ENCODE assay signal across 10 mouse cellular contexts in the genomic region with DNA sequence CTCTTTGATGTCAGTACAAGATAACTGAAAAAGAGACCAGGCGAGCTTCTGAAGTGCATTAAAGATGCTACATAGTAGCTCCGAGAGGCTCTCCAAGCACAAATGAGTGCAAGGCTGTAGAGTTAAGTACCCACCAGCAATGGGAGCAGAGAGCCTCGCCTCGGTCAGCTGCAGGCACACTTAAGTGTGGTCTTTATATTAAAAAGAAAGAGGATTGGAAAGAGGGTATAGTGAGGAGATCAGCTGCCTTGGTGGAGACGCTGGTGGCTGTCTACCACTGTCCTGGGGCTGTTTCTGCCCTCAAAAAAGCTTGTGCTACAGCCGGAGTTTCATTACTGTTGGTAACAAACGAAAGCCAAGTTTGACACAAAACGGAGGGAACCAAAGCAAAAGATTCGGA.
DNase-seq lines count a peak whose midpoint lies in the region; ATAC-seq and TF ChIP-seq lines count a peak whose summit lies in the region.
"Had no signal": no experiment of that assay in that cellular context is flagged by ENCODE, and none has a peak within 500 bp of the region (broad histone marks: within the 10 kb centered on the region; RNA-seq: fewer than 3 reads in every experiment).

No protein-coding gene starts in this region.

- H3K36me3 ChIP-seq in hindbrain, embryonic 13.5 days: no peaks in the 10 kb centered on the region
- no peaks in the 10 kb centered on the region for H3K36me3 ChIP-seq in hindbrain, embryonic 10.5 days
- no peaks in the 10 kb centered on the region for H3K36me3 ChIP-seq in midbrain, embryonic 16.5 days (ENCODE audit: control insufficient read depth, insufficient read depth, low read length)
- no peaks in the 10 kb centered on the region for H3K36me3 ChIP-seq in midbrain, embryonic 11.5 days (ENCODE audit: control insufficient read depth, insufficient read depth, low read length)
- H3K36me3 ChIP-seq in small intestine, adult 2 months (ENCODE audit: control insufficient read depth, insufficient read depth, low read length): no peaks in the 10 kb centered on the region
- H3K36me3 ChIP-seq: heart, embryonic 15.5 days had no signal

- 66% methylated on average over 9 of the region's 9 CpGs for WGBS in hindbrain, embryonic 13.5 days
- 77% methylated on average over 9 of the region's 9 CpGs for WGBS in hindbrain, embryonic 10.5 days
- WGBS in midbrain, embryonic 16.5 days: 50% methylated on average over 9 of the region's 9 CpGs
- 59% methylated on average over 9 of the region's 9 CpGs for WGBS in midbrain, embryonic 11.5 days
- WGBS in small intestine, adult 2 months: 44% methylated on average over 9 of the region's 9 CpGs

- ATAC-seq in hindbrain, embryonic 13.5 days (ENCODE audit: low FRiP score): no peak
- ATAC-seq in midbrain, embryonic 16.5 days: no peak
- no peak for ATAC-seq in midbrain, embryonic 11.5 days (ENCODE audit: low FRiP score)
- no peak for ATAC-seq in inflammation-experienced regulatory T-cells, adult 6 months

- peak overlapping the region; percentile 80 for H3K27ac ChIP-seq in hindbrain, embryonic 13.5 days
- no peak overlapping the region for H3K27ac ChIP-seq in hindbrain, embryonic 10.5 days
- H3K27ac ChIP-seq in midbrain, embryonic 16.5 days (ENCODE audit: low read length): peak overlapping the region; percentile 51
- no peak overlapping the region for H3K27ac ChIP-seq in midbrain, embryonic 11.5 days (ENCODE audit: low read depth, low read length)
- peak overlapping the region; percentile 89 for H3K27ac ChIP-seq in cortical plate, adult 2 months (ENCODE audit: insufficient read depth, low read length)
- peak overlapping the region; percentile 88 for H3K27ac ChIP-seq in small intestine, adult 2 months (ENCODE audit: insufficient read depth, low read depth, low read length)
- H3K27ac ChIP-seq: heart, embryonic 15.5 days had no signal

- no peak for TF ChIP-seq CTCF in cortical plate, adult 2 months (IDR thresholded peaks at IDR 0.05; ENCODE audit: extremely low read depth, insufficient read depth, low read length)
- TF ChIP-seq CTCF in small intestine, adult 2 months (IDR thresholded peaks at IDR 0.05; ENCODE audit: extremely low read depth, insufficient read length, insufficient replicate concordance, low read depth, low read length): no peak

- H3K4me2 ChIP-seq in hindbrain, embryonic 13.5 days: peak overlapping the region; percentile 37
- H3K4me2 ChIP-seq in midbrain, embryonic 16.5 days (ENCODE audit: low read length): peak overlapping the region; percentile 37
- H3K4me2 ChIP-seq in midbrain, embryonic 11.5 days: no peak overlapping the region

- H3K4me3 ChIP-seq in hindbrain, embryonic 13.5 days: 0 out of 2 replicates have a peak overlapping the region, but pooled peaks have one; percentile 6
- no peak overlapping the region for H3K4me3 ChIP-seq in hindbrain, embryonic 10.5 days
- H3K4me3 ChIP-seq in midbrain, embryonic 16.5 days (ENCODE audit: low read depth, low read length): no peak overlapping the region
- H3K4me3 ChIP-seq in midbrain, embryonic 11.5 days (ENCODE audit: low read depth, low read length): no peak overlapping the region
- peak overlapping the region; percentile 50 for H3K4me3 ChIP-seq in cortical plate, adult 2 months (ENCODE audit: insufficient read depth, low read length)
- H3K4me3 ChIP-seq in small intestine, adult 2 months (ENCODE audit: low read depth, low read length): peak overlapping the region; percentile 32
- H3K4me3 ChIP-seq: heart, embryonic 15.5 days had no signal

- DNase-seq in hindbrain, embryonic 10.5 days (ENCODE audit: low spot score): no peak
- DNase-seq in midbrain, embryonic 11.5 days (ENCODE audit: low spot score, missing footprints): no peak
- DNase-seq: embryo, embryonic 11 days; thymus, postnatal 25 days had no signal

- peaks cover 69% of the 10 kb centered on the region for H3K27me3 ChIP-seq in hindbrain, embryonic 13.5 days
- peaks cover 99% of the 10 kb centered on the region for H3K27me3 ChIP-seq in hindbrain, embryonic 10.5 days (ENCODE audit: insufficient read depth, poor library complexity, severe bottlenecking)
- peaks cover 30% of the 10 kb centered on the region for H3K27me3 ChIP-seq in midbrain, embryonic 16.5 days (ENCODE audit: control insufficient read depth, insufficient read depth, low read depth, low read length)
- peaks cover 91% of the 10 kb centered on the region for H3K27me3 ChIP-seq in midbrain, embryonic 11.5 days (ENCODE audit: control insufficient read depth, insufficient read depth, low read length)
- no peaks in the 10 kb centered on the region for H3K27me3 ChIP-seq in small intestine, adult 2 months (ENCODE audit: control insufficient read depth, insufficient read depth, low read length)

- H3K4me1 ChIP-seq in hindbrain, embryonic 13.5 days (replicated peaks): peaks cover 31% of the 10 kb centered on the region
- peaks cover 19% of the 10 kb centered on the region for H3K4me1 ChIP-seq in hindbrain, embryonic 10.5 days (replicated peaks)
- H3K4me1 ChIP-seq in midbrain, embryonic 16.5 days (ENCODE audit: control insufficient read depth, insufficient read depth, low read length): peaks cover 10% of the 10 kb centered on the region
- H3K4me1 ChIP-seq in midbrain, embryonic 11.5 days (ENCODE audit: control insufficient read depth, insufficient read depth, low read length): peaks cover 9% of the 10 kb centered on the region
- peaks cover 5% of the 10 kb centered on the region for H3K4me1 ChIP-seq in cortical plate, adult 2 months (ENCODE audit: control insufficient read depth, insufficient read depth, low read length)
- H3K4me1 ChIP-seq in small intestine, adult 2 months (ENCODE audit: control insufficient read depth, insufficient read depth, insufficient read length, low read length): peaks cover 4% of the 10 kb centered on the region; the same call in 1 of the 2 replicates

- H3K9me3 ChIP-seq in hindbrain, embryonic 13.5 days: no peaks in the 10 kb centered on the region
- no peaks in the 10 kb centered on the region for H3K9me3 ChIP-seq in hindbrain, embryonic 10.5 days
- no peaks in the 10 kb centered on the region for H3K9me3 ChIP-seq in midbrain, embryonic 16.5 days (replicated peaks; ENCODE audit: control insufficient read depth, low read length, poor library complexity, severe bottlenecking)
- no peaks in the 10 kb centered on the region for H3K9me3 ChIP-seq in midbrain, embryonic 11.5 days (ENCODE audit: control insufficient read depth, low read length)
- H3K9me3 ChIP-seq: heart, embryonic 15.5 days had no signal

- H3K9ac ChIP-seq in hindbrain, embryonic 13.5 days: 0 out of 2 replicates have a peak overlapping the region, but pooled peaks have one; percentile 14
- H3K9ac ChIP-seq in midbrain, embryonic 16.5 days (ENCODE audit: low read depth, low read length): peak overlapping the region; percentile 34; the same call in 1 of the 2 replicates
- no peak overlapping the region for H3K9ac ChIP-seq in midbrain, embryonic 11.5 days (ENCODE audit: low read length)

- TF ChIP-seq POLR2A in cortical plate, adult 2 months (IDR thresholded peaks at IDR 0.05; ENCODE audit: extremely low read depth, insufficient read depth, low read length): no peak
- TF ChIP-seq POLR2A in small intestine, adult 2 months (IDR thresholded peaks at IDR 0.05; ENCODE audit: low read depth, low read length): no peak

Comparison
In these comparisons a context has a peak if more than half of its experiments do, and no peak if none do; other contexts are left out.
1. H3K27ac ChIP-seq: peak in hindbrain, embryonic 13.5 days (single experiment), midbrain, embryonic 16.5 days (single experiment), cortical plate, adult 2 months (single experiment) and small intestine, adult 2 months (single experiment); none in hindbrain, embryonic 10.5 days (single experiment) and midbrain, embryonic 11.5 days (single experiment).
2. H3K4me3 ChIP-seq: peak in hindbrain, embryonic 13.5 days (single experiment), cortical plate, adult 2 months (single experiment) and small intestine, adult 2 months (single experiment); none in hindbrain, embryonic 10.5 days (single experiment), midbrain, embryonic 16.5 days (single experiment) and midbrain, embryonic 11.5 days (single experiment).